Mouse (Mus musculus) midbrain, embryonic 15.5 days (tissue): ENCODE results near the gene Akt2. TPM values are rescaled to one million over a fixed set of nuclear protein-coding genes. Genes with fewer than 3 reads are reported as not detected.

ENCODE experiments used
- ATAC-seq: fragments of 200-750 bp; cut with Nextera tagmentation; replicated peaks from 2 replicates; pipeline ENCODE4 v1.8.0; 2017; ENCODE audit warnings: moderate TSS enrichment
- H3K27ac ChIP-seq: fragments of 300-500 bp; sonication (generic); 2 replicates; pipeline ENCODE4 v1.5.1; 2015; ENCODE audit warnings: mild to moderate bottlenecking, inconsistent platforms
- H3K27me3 ChIP-seq: fragments of 300-500 bp; sonication (generic); replicated peaks from 2 replicates; pipeline ENCODE4 v1.6.1; 2015; ENCODE audit warnings: inconsistent platforms
- H3K36me3 ChIP-seq: fragments of 300-500 bp; sonication (generic); replicated peaks from 2 replicates; pipeline ENCODE4 v1.6.1; 2015; ENCODE audit warnings: inconsistent platforms
- H3K4me1 ChIP-seq: fragments of 300-500 bp; sonication (generic); 2 replicates; pipeline ENCODE4 v1.6.1; 2015; ENCODE audit warnings: inconsistent platforms
- H3K4me2 ChIP-seq: fragments of 300-500 bp; sonication (generic); 2 replicates; pipeline ENCODE4 v1.6.1; 2015; ENCODE audit warnings: inconsistent platforms, mild to moderate bottlenecking, moderate library complexity
- H3K4me3 ChIP-seq: fragments of 300-500 bp; sonication (generic); 2 replicates; pipeline ENCODE4 v1.5.1; 2015; ENCODE audit warnings: mild to moderate bottlenecking, inconsistent platforms
- H3K9ac ChIP-seq: fragments of 300-500 bp; sonication (generic); 2 replicates; pipeline ENCODE4 v1.6.1; 2015; ENCODE audit warnings: mild to moderate bottlenecking, inconsistent platforms
- H3K9me3 ChIP-seq: fragments of 300-500 bp; sonication (generic); 2 replicates; pipeline ENCODE4 v1.6.1; 2016; ENCODE audit warnings: inconsistent platforms
- WGBS: fragments of 180-500 bp; shearing (Covaris S2); methylation state at CpG from one replicate; pipeline ENCODE4 v1.1.7; 2015; ENCODE audit warnings: mixed read lengths; 5-methylcytosine and 5-hydroxymethylcytosine counted together
- polyA plus RNA-seq: library from polyadenylated mRNA; unstranded; fragments of >200 nt; fragmentation: Nextera tagmentation; extraction: Ambion mirVana; gene quantifications from 2 replicates; pipeline ENCODE4 v1.2.1, GENCODE M21; 2015

Akt2 gene
- polyA plus RNA-seq, 1 experiment from 2014 or later: 60.8 TPM

- Histone ChIP-seq H3K36me3 (0 out of 2 replicates have a peak, but pooled peaks cover 4% of the 10 kb centered on the region), H3K4me1 (peaks cover 16% of the 10 kb centered on the region), H3K4me2 (no peak overlapping the region), H3K27ac (no peak overlapping the region), H3K27me3 (no peaks in the 10 kb centered on the region), H3K4me3 (no peak overlapping the region), H3K9ac (no peak overlapping the region), H3K9me3 (no peaks in the 10 kb centered on the region)
- 80% methylated on average over 5 of the region's 5 CpGs for WGBS
- ATAC-seq: no peak
These were observed 16.2 kb downstream of the Akt2 start for GRCm38 (mm10) chr7:27607580-27607979.

- H3K36me3 ChIP-seq: 0 out of 2 replicates have a peak, but pooled peaks cover 4% of the 10 kb centered on the region
These were observed 16.8 kb downstream of the Akt2 start for GRCm38 (mm10) chr7:27608130-27608529.

GRCm38 (mm10) chr7:27609285-27609684 lies 17.9 kb downstream of the Akt2 start:
- H3K4me1 ChIP-seq: peaks cover 28% of the 10 kb centered on the region
- no peak overlapping the region for H3K4me3 ChIP-seq
- no peak overlapping the region for H3K9ac ChIP-seq
- no peak overlapping the region for H3K27ac ChIP-seq
- H3K4me2 ChIP-seq: no peak overlapping the region
- no peaks in the 10 kb centered on the region for H3K27me3 ChIP-seq
- 0 out of 2 replicates have a peak, but pooled peaks cover 4% of the 10 kb centered on the region for H3K36me3 ChIP-seq
- 96% methylated on average over 4 of the region's 4 CpGs for WGBS
- ATAC-seq: no peak
- H3K9me3 ChIP-seq: no peaks in the 10 kb centered on the region

More at GRCm38 (mm10) chr7:27608130-27608529, 16.8 kb downstream of the Akt2 start:
- Histone ChIP-seq H3K9ac (no peak overlapping the region), H3K9me3 (no peaks in the 10 kb centered on the region), H3K4me3 (no peak overlapping the region), H3K4me2 (no peak overlapping the region), H3K27ac (no peak overlapping the region), H3K4me1 (peaks cover 19% of the 10 kb centered on the region), H3K27me3 (no peaks in the 10 kb centered on the region)
- ATAC-seq: no peak
- 97% methylated on average over 3 of the region's 3 CpGs for WGBS

GRCm38 (mm10) chr7:27609688-27610087 lies 18.3 kb downstream of the Akt2 start:
- H3K4me2 ChIP-seq: no peak overlapping the region
- H3K4me1 ChIP-seq: peaks cover 28% of the 10 kb centered on the region
- WGBS: 86% methylated on average over 2 of the region's 2 CpGs

GRCm38 (mm10) chr7:27610370-27610769 lies 19.0 kb downstream of the Akt2 start:
- H3K36me3 ChIP-seq: 0 out of 2 replicates have a peak, but pooled peaks cover 4% of the 10 kb centered on the region
- H3K9ac ChIP-seq: no peak overlapping the region
- H3K27ac ChIP-seq: no peak overlapping the region
- WGBS: 94% methylated on average over 3 of the region's 3 CpGs
- H3K4me1 ChIP-seq: peaks cover 27% of the 10 kb centered on the region
- H3K27me3 ChIP-seq: no peaks in the 10 kb centered on the region
- H3K9me3 ChIP-seq: no peaks in the 10 kb centered on the region
- ATAC-seq: no peak
- H3K4me3 ChIP-seq: no peak overlapping the region
- H3K4me2 ChIP-seq: no peak overlapping the region

More at GRCm38 (mm10) chr7:27609688-27610087, 18.3 kb downstream of the Akt2 start:
- H3K9me3 ChIP-seq: no peaks in the 10 kb centered on the region
- no peak for ATAC-seq
- no peak overlapping the region for H3K9ac ChIP-seq
- H3K4me3 ChIP-seq: no peak overlapping the region
- no peak overlapping the region for H3K27ac ChIP-seq
- H3K36me3 ChIP-seq: 0 out of 2 replicates have a peak, but pooled peaks cover 4% of the 10 kb centered on the region
- no peaks in the 10 kb centered on the region for H3K27me3 ChIP-seq

- ATAC-seq: no peak
- Histone ChIP-seq H3K4me1 (peaks cover 22% of the 10 kb centered on the region), H3K9me3 (no peaks in the 10 kb centered on the region), H3K27ac (no peak overlapping the region), H3K9ac (no peak overlapping the region), H3K4me3 (no peak overlapping the region), H3K4me2 (no peak overlapping the region), H3K27me3 (no peaks in the 10 kb centered on the region), H3K36me3 (0 out of 2 replicates have a peak, but pooled peaks cover 4% of the 10 kb centered on the region)
- 92% methylated on average over 5 of the region's 5 CpGs for WGBS
These were observed 19.5 kb downstream of the Akt2 start for GRCm38 (mm10) chr7:27610871-27611270.

- no peak overlapping the region for H3K4me3 ChIP-seq
- no peak overlapping the region for H3K9ac ChIP-seq
- H3K27ac ChIP-seq: peak overlapping the region; percentile 72
- H3K36me3 ChIP-seq: peaks cover 11% of the 10 kb centered on the region; the same call in 1 of the 2 replicates
- H3K27me3 ChIP-seq: no peaks in the 10 kb centered on the region
- H3K4me1 ChIP-seq: peaks cover 22% of the 10 kb centered on the region
- no peak for ATAC-seq
- no peak overlapping the region for H3K4me2 ChIP-seq
- WGBS: 66% methylated on average over 4 of the region's 4 CpGs
- H3K9me3 ChIP-seq: no peaks in the 10 kb centered on the region
These were observed 21.6 kb downstream of the Akt2 start for GRCm38 (mm10) chr7:27612940-27613339.

- Histone ChIP-seq H3K9me3 (no peaks in the 10 kb centered on the region), H3K9ac (no peak overlapping the region), H3K4me1 (peaks cover 22% of the 10 kb centered on the region), H3K4me2 (peak overlapping the region; percentile 5; the same call in 1 of the 2 replicates), H3K4me3 (no peak overlapping the region), H3K27ac (peak overlapping the region; percentile 72), H3K27me3 (no peaks in the 10 kb centered on the region), H3K36me3 (peaks cover 16% of the 10 kb centered on the region; the same call in 1 of the 2 replicates)
- WGBS: 37% methylated on average over 8 of the region's 8 CpGs
- peak; percentile 87 for ATAC-seq
These were observed 22.6 kb downstream of the Akt2 start for GRCm38 (mm10) chr7:27613751-27614499.

- H3K36me3 ChIP-seq: peaks cover 31% of the 10 kb centered on the region
- 89% methylated on average over 6 of the region's 6 CpGs for WGBS
These were observed 29.7 kb downstream of the Akt2 start for GRCm38 (mm10) chr7:27621028-27621427.

GRCm38 (mm10) chr7:27622234-27622633 lies 30.9 kb downstream of the Akt2 start:
- H3K9ac ChIP-seq: no peak overlapping the region
- no peak overlapping the region for H3K4me3 ChIP-seq
- peaks cover 34% of the 10 kb centered on the region for H3K36me3 ChIP-seq
- 79% methylated on average over 1 of the region's 1 CpGs for WGBS
- ATAC-seq: no peak
- H3K27ac ChIP-seq: no peak overlapping the region
- no peaks in the 10 kb centered on the region for H3K4me1 ChIP-seq
- H3K9me3 ChIP-seq: no peaks in the 10 kb centered on the region
- no peaks in the 10 kb centered on the region for H3K27me3 ChIP-seq
- no peak overlapping the region for H3K4me2 ChIP-seq

More at GRCm38 (mm10) chr7:27621028-27621427, 29.7 kb downstream of the Akt2 start:
- Histone ChIP-seq H3K27me3 (no peaks in the 10 kb centered on the region), H3K9me3 (no peaks in the 10 kb centered on the region), H3K4me1 (no peaks in the 10 kb centered on the region), H3K4me2 (no peak overlapping the region), H3K27ac (no peak overlapping the region), H3K4me3 (no peak overlapping the region), H3K9ac (no peak overlapping the region)
- no peak for ATAC-seq

GRCm38 (mm10) chr7:27624967-27625366 lies 33.6 kb downstream of the Akt2 start:
- H3K4me3 ChIP-seq: no peak overlapping the region
- H3K27me3 ChIP-seq: no peaks in the 10 kb centered on the region
- H3K9me3 ChIP-seq: no peaks in the 10 kb centered on the region
- no peak overlapping the region for H3K27ac ChIP-seq
- peaks cover 29% of the 10 kb centered on the region for H3K36me3 ChIP-seq
- H3K4me2 ChIP-seq: no peak overlapping the region
- H3K4me1 ChIP-seq: no peaks in the 10 kb centered on the region
- no peak overlapping the region for H3K9ac ChIP-seq
- no peak for ATAC-seq

GRCm38 (mm10) chr7:27627707-27628106 lies 36.4 kb downstream of the Akt2 start:
- H3K27me3 ChIP-seq: no peaks in the 10 kb centered on the region
- H3K4me2 ChIP-seq: no peak overlapping the region
- 83% methylated on average over 7 of the region's 7 CpGs for WGBS
- no peak for ATAC-seq
- no peaks in the 10 kb centered on the region for H3K9me3 ChIP-seq
- peaks cover 32% of the 10 kb centered on the region for H3K36me3 ChIP-seq
- no peak overlapping the region for H3K4me3 ChIP-seq
- no peak overlapping the region for H3K9ac ChIP-seq
- H3K4me1 ChIP-seq: no peaks in the 10 kb centered on the region
- no peak overlapping the region for H3K27ac ChIP-seq

GRCm38 (mm10) chr7:27628190-27628589 lies 36.8 kb downstream of the Akt2 start:
- Histone ChIP-seq H3K27ac (no peak overlapping the region), H3K4me3 (no peak overlapping the region), H3K4me2 (no peak overlapping the region), H3K9ac (no peak overlapping the region), H3K27me3 (no peaks in the 10 kb centered on the region), H3K9me3 (no peaks in the 10 kb centered on the region), H3K4me1 (no peaks in the 10 kb centered on the region), H3K36me3 (peaks cover 29% of the 10 kb centered on the region)
- ATAC-seq: no peak
- 93% methylated on average over 6 of the region's 6 CpGs for WGBS
